Mouse (Mus musculus): ENCODE results near the gene Gm4847. TPM values are rescaled to one million over a fixed set of nuclear protein-coding genes. Genes with fewer than 3 reads are reported as not detected.

The Gm4847 gene
- not detected in 2 replicates for total RNA-seq (2017)

GRCm38 (mm10) chr1:166647593-166647992 is at the start of gene Gm4847:
Gene Gm4847, minus strand, starts transcription at chr1:166647693.
- no peak for ATAC-seq (replicated peaks; ENCODE audit: low read depth, poor library complexity, severe bottlenecking)

- ATAC-seq (replicated peaks; ENCODE audit: low read depth, poor library complexity, severe bottlenecking): no peak
Observed at GRCm38 (mm10) chr1:166681745-166682144, 34.3 kb upstream of the Gm4847 start, which contains the start of gene Fmo9. Gene Fmo9, minus strand, starts transcription at chr1:166681845.

- no peak for ATAC-seq (replicated peaks; ENCODE audit: low read depth, poor library complexity, severe bottlenecking)
Observed at GRCm38 (mm10) chr1:166669264-166669663, 21.8 kb upstream of the Gm4847 start.

GRCm38 (mm10) chr1:166660800-166661199 is 13.3 kb upstream of the Gm4847 start:
- ATAC-seq (replicated peaks; ENCODE audit: low read depth, poor library complexity, severe bottlenecking): no peak

Other genes starting within 250 kb of the Gm4847 start
- 12.7 and 13.1 TPM in 2 replicates for gene Pogk, start 237.8 kb downstream of the Gm4847 start, total RNA-seq (2017)
- not detected in 2 replicates for gene Gm4846, start 150.1 kb downstream of the Gm4847 start, total RNA-seq (2017)
- not detected in 2 replicates for gene Fmo9, start 34.2 kb upstream of the Gm4847 start, total RNA-seq (2017)

Data from common myeloid progenitor, adult 5-6 weeks (primary cell).